Mouse (Mus musculus) olfactory bulb, adult 2 months (tissue): Measurements from ENCODE around the gene Dlx4.

Experiments used
- CTCF ChIP-seq: fragments of 200-500 bp; IDR thresholded peaks from 2 replicates; pipeline ENCODE4 v1.5.1; 2012; ENCODE audit warnings: low read depth, mild to moderate bottlenecking, low read length, moderate library complexity; ENCODE audit not compliant: insufficient read depth
- POLR2A ChIP-seq: fragments of 200-500 bp; IDR thresholded peaks from 2 replicates; pipeline ENCODE4 v1.6.1; 2012; ENCODE audit warnings: mild to moderate bottlenecking, low read depth, low read length, moderate library complexity; ENCODE audit not compliant: insufficient read depth

DNA sequence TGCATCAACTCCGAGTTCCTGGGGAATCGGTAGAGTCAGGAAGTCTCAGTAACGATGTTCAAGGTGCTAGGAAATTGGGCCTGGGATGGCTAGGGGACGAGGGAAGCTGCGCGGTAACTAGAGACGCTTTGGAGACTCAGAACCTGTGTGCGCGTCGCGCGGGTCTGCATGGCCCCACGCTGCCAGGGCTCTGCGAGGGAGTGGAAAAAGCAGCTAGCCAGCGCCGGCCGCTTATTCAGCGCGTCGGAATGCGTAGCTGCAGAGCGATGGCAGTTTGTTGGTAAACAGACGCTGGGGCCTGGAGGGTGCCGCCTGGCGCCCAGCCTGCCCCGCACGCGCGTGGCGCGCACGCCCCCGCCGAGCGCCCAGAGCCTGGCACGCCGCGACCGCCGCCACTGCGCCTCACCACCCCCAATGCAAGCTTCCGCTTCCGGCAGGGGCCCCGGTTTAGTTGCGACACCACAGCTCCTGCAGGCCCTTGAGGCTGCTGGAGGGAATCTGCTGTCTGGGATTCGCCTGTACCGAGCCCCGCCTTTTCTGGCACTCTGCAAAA is at the start of gene Dlx4:
- TF ChIP-seq POLR2A (no peak), CTCF (no peak)
